Comparison of ENCODE assay signal across 11 mouse cellular contexts in the genomic region with DNA sequence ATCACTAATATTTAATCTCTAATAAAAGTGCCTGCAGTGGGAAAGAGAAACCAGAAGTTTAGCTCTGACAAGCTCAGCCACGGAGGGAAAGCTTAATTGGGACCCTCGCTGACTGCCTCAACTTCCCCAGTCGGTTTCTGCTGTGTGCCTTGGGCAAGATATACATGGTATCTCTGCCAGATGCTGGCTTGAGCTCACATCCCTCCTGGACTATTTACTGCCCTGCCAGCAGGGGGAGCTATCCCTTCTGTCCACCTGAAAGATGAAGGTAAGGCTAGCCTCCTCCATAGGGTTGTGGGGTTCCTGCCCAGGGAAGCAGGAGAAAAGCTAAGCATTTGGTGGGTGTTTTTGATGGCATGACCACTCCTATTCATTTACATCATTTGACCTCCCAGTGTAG. TPM values are rescaled to one million over a fixed set of nuclear protein-coding genes. Genes with fewer than 3 reads are reported as not detected.
DNase-seq lines count a peak whose midpoint lies in the region; ATAC-seq and TF ChIP-seq lines count a peak whose summit lies in the region.
"Had no signal": no experiment of that assay in that cellular context is flagged by ENCODE, and none has a peak within 500 bp of the region (broad histone marks: within the 10 kb centered on the region; RNA-seq: fewer than 3 reads in every experiment).

No protein-coding gene starts in this region.

- peak; percentile 74 for TF ChIP-seq CTCF in layer of hippocampus, adult 2 months (conservative IDR thresholded peaks at IDR 0.05)
- peak; percentile 50 for TF ChIP-seq CTCF in E14TG2a.4 (conservative IDR thresholded peaks at IDR 0.05; ENCODE audit: low read length)
- TF ChIP-seq CTCF in cortical plate, adult 2 months (IDR thresholded peaks at IDR 0.05; ENCODE audit: extremely low read depth, insufficient read depth, low read length), result peak; percentile 42

- H3K4me1 ChIP-seq in E14TG2a.4 (replicated peaks; ENCODE audit: low read depth, low read length), result peaks cover 5% of the 10 kb centered on the region
- H3K4me1 ChIP-seq in cortical plate, adult 2 months (ENCODE audit: control insufficient read depth, insufficient read depth, low read length), result no peaks in the 10 kb centered on the region
- peaks cover 3% of the 10 kb centered on the region; the same call in 1 of the 2 replicates for H3K4me1 ChIP-seq in intestine, embryonic 15.5 days (replicated peaks)

- no peak overlapping the region for H3K4me3 ChIP-seq in layer of hippocampus, adult 2 months
- H3K4me3 ChIP-seq in E14TG2a.4 (replicated peaks; ENCODE audit: low read length), result no peak overlapping the region
- H3K4me3 ChIP-seq in cortical plate, adult 2 months (ENCODE audit: insufficient read depth, low read length), result no peak overlapping the region
- no peak overlapping the region for H3K4me3 ChIP-seq in intestine, embryonic 15.5 days (replicated peaks)
- H3K4me3 ChIP-seq: erythroblast, embryonic 14.5 days; heart, embryonic 12.5 days; neural tube, embryonic 12.5 days had no signal

- H3K9ac ChIP-seq in intestine, embryonic 15.5 days, result no peak overlapping the region
- H3K9ac ChIP-seq: heart, embryonic 12.5 days; neural tube, embryonic 12.5 days had no signal

- WGBS in intestine, embryonic 15.5 days, result 68% methylated on average over 3 of the region's 3 CpGs

- H3K36me3 ChIP-seq in E14TG2a.4 (ENCODE audit: insufficient read depth, low read length), result no peaks in the 10 kb centered on the region
- H3K36me3 ChIP-seq in intestine, embryonic 15.5 days, result no peaks in the 10 kb centered on the region
- H3K36me3 ChIP-seq: heart, embryonic 12.5 days; neural tube, embryonic 12.5 days had no signal

- ATAC-seq in intestine, embryonic 15.5 days, result no peak

- DNase-seq in layer of hippocampus, adult 2 months (ENCODE audit: low spot score in 2 of 2), result no peak
- no peak for DNase-seq in layer of hippocampus, postnatal 14 days (ENCODE audit: low spot score in 2 of 2)
- peak; percentile 65 for DNase-seq in A20 (ENCODE audit: low read depth, low spot score)
- DNase-seq in neural tube, embryonic 10.5 days (ENCODE audit: extremely low spot score, low spot score), result no peak
- DNase-seq: lung, postnatal 4 days had no signal

- no peaks in the 10 kb centered on the region for H3K9me3 ChIP-seq in E14TG2a.4 (ENCODE audit: low read length)
- H3K9me3 ChIP-seq in intestine, embryonic 15.5 days, result no peaks in the 10 kb centered on the region
- H3K9me3 ChIP-seq: heart, embryonic 12.5 days; neural tube, embryonic 12.5 days had no signal

- no peak overlapping the region for H3K27ac ChIP-seq in layer of hippocampus, adult 2 months
- no peak overlapping the region for H3K27ac ChIP-seq in cortical plate, adult 2 months (ENCODE audit: insufficient read depth, low read length)
- H3K27ac ChIP-seq in intestine, embryonic 15.5 days, result no peak overlapping the region
- H3K27ac ChIP-seq: neural tube, embryonic 12.5 days had no signal

- TF ChIP-seq POLR2A in cortical plate, adult 2 months (IDR thresholded peaks at IDR 0.05; ENCODE audit: extremely low read depth, insufficient read depth, low read length), result no peak

- no peaks in the 10 kb centered on the region for H3K27me3 ChIP-seq in E14TG2a.4 (ENCODE audit: insufficient read depth, low read length)
- no peaks in the 10 kb centered on the region for H3K27me3 ChIP-seq in intestine, embryonic 15.5 days (replicated peaks)
- H3K27me3 ChIP-seq: neural tube, embryonic 12.5 days had no signal

- no peak overlapping the region for H3K4me2 ChIP-seq in intestine, embryonic 15.5 days (replicated peaks)

RNA-seq across cellular contexts. Expression of a gene that starts 43.8 kb away (rescaled TPM):
- total RNA-seq in layer of hippocampus, adult 2 months (2021), result 1 to 10 TPM; 2.7 TPM
- 1 to 10 TPM; 1.8 to 2.8 TPM for total RNA-seq in layer of hippocampus, postnatal 14 days (2021)
- 0.61 and 0.68 TPM in 2 replicates for polyA plus RNA-seq in cortical plate, adult 2 months (2012; rRNA removed)
- 0.42 and 0.46 TPM in 2 replicates for polyA plus RNA-seq in intestine, embryonic 15.5 days (2015; fragmentation: Nextera tagmentation; extraction: Ambion mirVana)
